Mouse (Mus musculus) layer of hippocampus, postnatal 14 days (tissue): ENCODE data around the gene Rplp2. TPM values are rescaled to one million over a fixed set of nuclear protein-coding genes. Genes with fewer than 3 reads are reported as not detected.
A peak's percentile ranks its signal among the peaks of the same experiment; 100 is the strongest.
"Not testable (repeated sequence)": the region's sequence is repeated elsewhere in the genome, so short reads cannot be mapped to it uniquely, and the experiment has no call there.

Experiments used
- DNase-seq, 2 experiments: peaks; one replicate each; pipeline ENCODE4 v3.0.0; 2021 to 2022; ENCODE audit warnings: low spot score in 2 of 2, mixed read lengths in 1 of 2
- total RNA-seq, 2 experiments: library from RNA; stranded (reverse); gene quantifications; 2 replicates each; pipeline ENCODE4 v1.2.3; 2021

Rplp2 gene
- total RNA-seq, 2 experiments from 2014 or later = 577 to 590 TPM

DNA sequence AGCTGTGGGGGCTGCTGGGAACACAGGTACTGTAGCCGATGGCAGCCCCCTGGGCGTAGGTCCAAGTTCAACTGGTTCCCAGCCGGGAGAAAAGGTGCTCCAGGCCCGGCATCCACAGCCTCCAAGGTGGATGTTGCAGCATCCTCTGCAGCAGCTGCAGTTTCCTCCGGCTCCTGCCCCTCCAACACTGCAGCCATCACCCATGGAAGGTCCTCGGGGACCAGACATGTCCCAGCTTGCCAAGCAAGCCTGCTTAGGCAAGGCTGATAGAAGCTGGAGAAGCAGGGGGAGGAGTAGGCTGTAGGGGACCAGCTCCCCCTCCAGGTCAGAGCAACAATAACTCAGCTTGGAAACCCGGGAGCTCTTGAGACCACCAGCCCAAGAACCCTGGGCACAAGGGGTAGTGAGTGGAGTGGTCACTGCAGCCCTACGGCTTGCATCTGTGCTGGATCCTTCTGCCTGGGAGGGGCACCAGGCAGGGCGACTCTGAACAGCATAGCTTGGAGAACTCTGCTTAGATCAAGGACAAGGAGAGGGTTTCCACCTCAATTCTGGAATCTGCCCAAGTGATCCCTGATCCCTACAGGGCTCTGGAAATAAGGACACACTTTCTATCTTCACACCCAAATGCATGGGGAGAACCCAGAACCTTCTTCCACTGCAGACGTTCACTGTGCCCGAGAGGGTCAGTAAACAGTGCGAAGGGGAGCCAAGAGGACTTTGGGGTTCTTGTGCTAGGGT lies 3.9 kb upstream of the Rplp2 start:
- DNase-seq = no peak

GRCm38 (mm10) chr7:141443828-141444237 lies 3.3 kb upstream of the Rplp2 start, which contains the start of gene Pidd1:
Gene Pidd1, minus strand, starts transcription at chr7:141444025.
- DNase-seq = no peak

DNA sequence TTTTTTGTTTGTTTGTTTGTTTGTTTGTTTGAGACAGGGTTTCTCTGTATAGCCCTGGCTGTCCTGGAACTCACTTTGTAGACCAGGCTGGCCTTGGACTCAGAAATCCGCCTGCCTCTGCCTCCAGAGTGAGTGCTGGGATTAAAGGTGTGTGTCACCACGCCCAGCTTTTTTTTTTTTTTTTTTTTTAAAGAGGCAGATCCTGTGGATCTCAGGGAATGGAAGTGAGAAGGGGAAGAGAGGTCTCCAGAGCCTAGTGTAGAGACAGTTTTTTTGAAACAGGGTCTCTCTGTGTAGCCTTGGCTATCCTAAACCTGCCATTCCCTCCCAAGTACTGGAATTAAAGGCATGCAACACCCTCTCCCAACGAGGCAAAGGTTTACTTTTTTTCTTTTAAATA lies 796 bp upstream of the Rplp2 start:
- DNase-seq = not testable (repeated sequence)

GRCm38 (mm10) chr7:141451928-141452327 lies 4.8 kb downstream of the Rplp2 start:
- no peak for DNase-seq

- no peak for DNase-seq
These were observed 6.5 kb downstream of the Rplp2 start for GRCm38 (mm10) chr7:141453636-141454035.

DNA sequence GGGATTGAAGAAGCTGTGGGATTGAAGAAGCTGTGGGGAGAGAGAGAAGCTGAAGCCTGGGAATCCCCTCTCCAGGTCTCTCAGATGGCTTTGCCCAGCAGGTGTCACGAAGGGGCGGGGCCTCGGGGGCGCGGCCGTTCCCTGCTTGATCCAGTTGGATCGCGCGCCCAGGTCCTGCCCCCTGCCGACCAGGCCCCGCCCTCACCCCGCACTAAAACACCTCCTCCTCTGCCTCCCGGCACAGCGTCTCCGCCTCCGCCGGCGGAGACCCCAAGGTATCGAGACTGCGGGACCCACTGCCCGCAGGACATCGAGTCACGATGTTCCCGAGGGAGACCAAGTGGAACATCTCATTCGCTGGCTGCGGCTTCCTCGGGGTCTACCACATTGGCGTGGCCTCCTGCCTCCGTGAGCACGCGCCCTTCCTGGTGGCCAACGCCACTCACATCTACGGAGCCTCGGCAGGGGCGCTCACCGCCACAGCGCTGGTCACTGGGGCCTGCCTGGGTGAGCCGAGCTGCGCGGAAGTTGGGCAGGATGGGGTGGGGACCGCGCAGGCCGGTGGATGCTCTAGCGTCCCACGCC lies 7.9 kb downstream of the Rplp2 start, which contains the start of gene Pnpla2:
Pnpla2 (plus strand) TSS at position 232 of the 585 bp plus-strand sequence.
- peak; percentile 85 to 92 for DNase-seq

DNA sequence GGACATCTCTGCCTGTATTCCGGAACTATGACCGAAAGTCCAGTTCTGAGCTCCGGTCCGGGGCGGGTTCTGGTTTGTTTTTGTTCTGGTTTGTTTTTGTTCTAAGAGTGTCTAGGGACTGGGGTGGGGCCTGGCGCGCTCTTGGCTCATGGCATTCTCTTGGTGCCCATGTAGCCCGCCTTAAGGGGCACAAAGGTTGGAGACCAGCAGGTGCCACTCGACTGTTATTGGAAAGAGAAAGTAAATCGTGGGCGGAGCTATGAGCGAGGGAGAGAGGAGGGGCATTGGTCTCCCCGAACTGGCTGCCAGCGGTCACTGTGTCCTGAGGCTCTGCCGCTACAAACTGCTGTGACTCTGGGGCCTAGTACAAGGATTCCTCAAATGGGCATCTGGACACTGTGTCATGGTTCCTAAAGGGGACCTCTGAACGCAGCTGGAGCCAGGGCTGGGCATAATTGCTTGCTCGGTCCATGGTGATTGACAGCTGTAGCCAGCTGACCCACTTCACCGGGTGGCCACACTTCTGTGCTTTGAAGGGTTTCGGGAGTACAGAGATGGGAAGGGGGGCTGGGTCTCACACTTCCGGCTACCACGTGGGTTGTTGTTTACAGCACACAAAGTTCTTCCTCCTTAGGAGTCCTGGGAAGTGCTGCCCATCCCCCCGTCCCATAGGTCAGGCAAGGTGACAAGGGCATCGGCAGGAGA lies 8.6 kb downstream of the Rplp2 start:
- peak in 1 of 2 experiments; percentile 65 for DNase-seq

DNA sequence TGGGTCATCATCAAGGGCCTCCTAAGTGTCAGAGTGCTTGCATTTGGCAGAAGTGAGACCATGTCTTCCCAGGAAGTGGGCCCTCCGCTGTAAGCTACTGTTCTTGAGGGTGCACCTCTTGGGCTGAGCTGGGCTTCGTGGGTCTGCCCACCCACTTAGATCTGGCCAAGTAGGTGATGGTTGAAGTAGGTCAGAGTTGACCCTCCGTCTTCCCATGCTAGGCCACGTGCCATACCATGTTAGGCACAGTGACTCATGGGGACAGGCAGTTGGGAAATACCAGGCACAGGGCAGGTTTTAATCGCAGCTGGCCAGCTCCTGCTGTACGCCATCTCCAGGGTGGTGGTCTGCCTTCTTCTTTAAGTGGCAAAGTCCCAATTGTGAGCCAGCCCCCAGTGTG lies 9.6 kb downstream of the Rplp2 start:
- DNase-seq = no peak

- DNase-seq = no peak
These were observed 10.1 kb downstream of the Rplp2 start for GRCm38 (mm10) chr7:141457236-141457635.

- no peak for DNase-seq
These were observed 11.0 kb downstream of the Rplp2 start for GRCm38 (mm10) chr7:141457986-141458660.

- DNase-seq = no peak
These were observed 11.5 kb downstream of the Rplp2 start for GRCm38 (mm10) chr7:141458661-141459060.

- no peak for DNase-seq
These were observed 12.1 kb downstream of the Rplp2 start for GRCm38 (mm10) chr7:141459301-141459711.

GRCm38 (mm10) chr7:141460001-141460390 lies 12.8 kb downstream of the Rplp2 start:
- DNase-seq = no peak

- no peak for DNase-seq
These were observed 13.4 kb downstream of the Rplp2 start, which contains the start of gene Cracr2b for GRCm38 (mm10) chr7:141460391-141461113. Gene Cracr2b, plus strand, starts transcription at chr7:141461094.

- DNase-seq = no peak
These were observed 14.6 kb downstream of the Rplp2 start for GRCm38 (mm10) chr7:141461521-141462332.

GRCm38 (mm10) chr7:141462333-141462821 lies 15.2 kb downstream of the Rplp2 start:
- no peak for DNase-seq

DNA sequence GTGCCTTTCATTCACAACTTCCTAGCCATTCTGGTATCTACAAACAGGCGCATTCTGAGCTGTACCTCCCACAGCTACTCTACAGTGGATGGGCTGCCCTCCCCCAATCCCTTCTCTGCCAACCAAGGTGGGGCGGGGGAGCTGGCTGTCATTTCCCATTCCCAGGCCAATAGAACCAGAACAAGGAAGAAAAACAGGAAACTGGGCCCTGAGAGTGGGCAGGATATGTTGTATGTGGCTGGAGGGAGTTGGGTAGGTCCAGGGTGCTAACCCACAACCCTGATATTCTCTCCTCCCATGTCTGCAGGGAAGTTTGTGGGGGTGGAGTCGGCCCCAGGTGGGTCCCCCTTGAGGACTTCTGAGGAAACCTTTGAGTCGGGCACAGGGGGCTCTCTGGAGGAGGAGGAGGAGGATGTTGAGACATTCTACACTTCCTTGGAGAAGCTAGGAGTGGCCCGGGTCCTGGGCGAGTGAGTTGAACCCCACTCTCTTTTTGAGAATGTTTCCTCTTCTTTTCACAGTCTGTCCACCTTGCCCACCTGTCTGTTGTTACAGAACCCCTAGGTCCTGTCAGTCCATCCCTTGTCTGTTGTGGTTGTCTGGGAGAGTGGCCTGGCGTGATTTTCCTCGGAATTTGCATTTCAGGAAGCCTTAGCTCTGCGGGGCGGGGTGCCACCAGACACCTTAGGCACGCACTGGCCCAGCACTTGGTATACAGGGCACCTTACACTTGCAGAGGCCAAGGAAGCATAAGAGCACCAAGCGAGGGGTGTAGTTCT lies 16.8 kb downstream of the Rplp2 start:
- DNase-seq = no peak

DNA sequence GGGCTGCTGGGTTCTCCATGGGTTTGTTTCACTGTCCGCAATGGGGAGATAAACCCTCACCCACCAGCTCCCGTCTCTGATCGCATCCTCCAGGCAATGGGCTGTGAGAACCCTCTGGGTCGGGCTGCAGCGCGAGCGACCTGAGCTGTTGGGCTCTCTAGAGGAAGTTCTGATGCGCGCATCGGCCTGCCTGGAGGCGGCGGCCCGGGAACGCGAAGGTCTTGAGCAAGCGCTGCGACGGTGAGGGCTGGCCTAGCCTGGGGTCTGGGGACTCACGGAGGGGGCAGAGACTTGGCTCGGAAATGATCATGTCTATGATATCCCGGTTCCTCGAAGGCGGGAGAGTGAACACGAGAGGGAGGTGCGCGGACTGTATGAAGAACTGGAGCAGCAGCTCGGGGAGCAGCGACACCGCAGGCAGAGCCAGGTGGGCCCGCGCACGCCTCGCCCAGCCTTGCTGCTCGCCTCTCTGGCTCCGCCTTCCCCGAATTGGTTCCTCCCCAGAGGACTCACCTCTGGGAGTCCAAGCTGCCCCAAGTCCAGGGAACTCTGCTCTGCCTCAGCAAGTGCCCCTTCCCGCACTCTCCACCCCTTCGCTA lies 17.5 kb downstream of the Rplp2 start:
- DNase-seq = no peak
